Mouse (Mus musculus): ENCODE data around the gene Slc16a4. TPM values are rescaled to one million over a fixed set of nuclear protein-coding genes. Genes with fewer than 3 reads are reported as not detected.

The Slc16a4 gene
- polyA plus RNA-seq, 1 experiment = 0.20 TPM

GRCm38 (mm10) chr3:107266814-107267345, 24.1 kb upstream of the Slc16a4 start:
- no peaks in the 10 kb centered on the region for H3K27me3 ChIP-seq (ENCODE audit: control insufficient read depth, insufficient read depth, low read length)
- WGBS = 86% methylated on average over 2 of the region's 2 CpGs
- no peak for DNase-seq
- H3K36me3 ChIP-seq (ENCODE audit: control insufficient read depth, insufficient read depth, low read length) = no peaks in the 10 kb centered on the region
- no peak overlapping the region for H3K27ac ChIP-seq (ENCODE audit: control insufficient read depth, insufficient read depth, low read length)
- H3K4me1 ChIP-seq (replicated peaks; ENCODE audit: control insufficient read depth, insufficient read depth, low read length) = no peaks in the 10 kb centered on the region
- no peak for TF ChIP-seq POLR2A (IDR thresholded peaks at IDR 0.05; ENCODE audit: control insufficient read depth, extremely low read depth, insufficient read depth, low read length, poor library complexity)
- no peak for TF ChIP-seq CTCF (IDR thresholded peaks at IDR 0.05; ENCODE audit: borderline replicate concordance, control insufficient read depth, extremely low read depth, insufficient read depth, low read length, poor library complexity)
- H3K4me3 ChIP-seq (ENCODE audit: control insufficient read depth, insufficient read depth, low read length) = no peak overlapping the region

GRCm38 (mm10) chr3:107272433-107272832, 18.6 kb upstream of the Slc16a4 start:
- WGBS = 95% methylated on average over 3 of the region's 3 CpGs
- H3K27ac ChIP-seq (ENCODE audit: control insufficient read depth, insufficient read depth, low read length) = no peak overlapping the region
- H3K36me3 ChIP-seq (ENCODE audit: control insufficient read depth, insufficient read depth, low read length) = no peaks in the 10 kb centered on the region
- TF ChIP-seq POLR2A (IDR thresholded peaks at IDR 0.05; ENCODE audit: control insufficient read depth, extremely low read depth, insufficient read depth, low read length, poor library complexity) (no peak), CTCF (IDR thresholded peaks at IDR 0.05; ENCODE audit: borderline replicate concordance, control insufficient read depth, extremely low read depth, insufficient read depth, low read length, poor library complexity) (no peak)
- H3K4me1 ChIP-seq (replicated peaks; ENCODE audit: control insufficient read depth, insufficient read depth, low read length) = no peaks in the 10 kb centered on the region
- no peak overlapping the region for H3K4me3 ChIP-seq (ENCODE audit: control insufficient read depth, insufficient read depth, low read length)
- H3K27me3 ChIP-seq (ENCODE audit: control insufficient read depth, insufficient read depth, low read length) = no peaks in the 10 kb centered on the region
- no peak for DNase-seq

- TF ChIP-seq POLR2A (IDR thresholded peaks at IDR 0.05; ENCODE audit: control insufficient read depth, extremely low read depth, insufficient read depth, low read length, poor library complexity) (no peak), CTCF (IDR thresholded peaks at IDR 0.05; ENCODE audit: borderline replicate concordance, control insufficient read depth, extremely low read depth, insufficient read depth, low read length, poor library complexity) (peak; percentile 32; the same call in 1 of the 2 replicates)
- Histone ChIP-seq H3K27me3 (ENCODE audit: control insufficient read depth, insufficient read depth, low read length) (no peaks in the 10 kb centered on the region), H3K27ac (ENCODE audit: control insufficient read depth, insufficient read depth, low read length) (no peak overlapping the region), H3K4me3 (ENCODE audit: control insufficient read depth, insufficient read depth, low read length) (no peak overlapping the region), H3K4me1 (replicated peaks; ENCODE audit: control insufficient read depth, insufficient read depth, low read length) (peaks cover 2% of the 10 kb centered on the region; the same call in 1 of the 2 replicates), H3K36me3 (ENCODE audit: control insufficient read depth, insufficient read depth, low read length) (no peaks in the 10 kb centered on the region)
- WGBS = 12% methylated on average over 3 of the region's 3 CpGs
- peak; percentile 55 for DNase-seq
Measured at GRCm38 (mm10) chr3:107273820-107274219, 17.2 kb upstream of the Slc16a4 start.

GRCm38 (mm10) chr3:107275351-107275750, 15.7 kb upstream of the Slc16a4 start:
- TF ChIP-seq CTCF (IDR thresholded peaks at IDR 0.05; ENCODE audit: borderline replicate concordance, control insufficient read depth, extremely low read depth, insufficient read depth, low read length, poor library complexity) = no peak
- TF ChIP-seq POLR2A (IDR thresholded peaks at IDR 0.05; ENCODE audit: control insufficient read depth, extremely low read depth, insufficient read depth, low read length, poor library complexity) = no peak
- 84% methylated on average over 5 of the region's 5 CpGs for WGBS
- Histone ChIP-seq H3K27ac (ENCODE audit: control insufficient read depth, insufficient read depth, low read length) (no peak overlapping the region), H3K27me3 (ENCODE audit: control insufficient read depth, insufficient read depth, low read length) (no peaks in the 10 kb centered on the region), H3K4me3 (ENCODE audit: control insufficient read depth, insufficient read depth, low read length) (no peak overlapping the region), H3K36me3 (ENCODE audit: control insufficient read depth, insufficient read depth, low read length) (no peaks in the 10 kb centered on the region), H3K4me1 (replicated peaks; ENCODE audit: control insufficient read depth, insufficient read depth, low read length) (peaks cover 2% of the 10 kb centered on the region; the same call in 1 of the 2 replicates)
- no peak for DNase-seq

- no peak for DNase-seq
- no peak for TF ChIP-seq CTCF (IDR thresholded peaks at IDR 0.05; ENCODE audit: borderline replicate concordance, control insufficient read depth, extremely low read depth, insufficient read depth, low read length, poor library complexity)
- no peak for TF ChIP-seq POLR2A (IDR thresholded peaks at IDR 0.05; ENCODE audit: control insufficient read depth, extremely low read depth, insufficient read depth, low read length, poor library complexity)
- 81% methylated on average over 4 of the region's 4 CpGs for whole genome bisulfite sequencing
- no peaks in the 10 kb centered on the region for H3K36me3 ChIP-seq (ENCODE audit: control insufficient read depth, insufficient read depth, low read length)
- H3K4me1 ChIP-seq (replicated peaks; ENCODE audit: control insufficient read depth, insufficient read depth, low read length) = peaks cover 2% of the 10 kb centered on the region; the same call in 1 of the 2 replicates
- no peaks in the 10 kb centered on the region for H3K27me3 ChIP-seq (ENCODE audit: control insufficient read depth, insufficient read depth, low read length)
- H3K4me3 ChIP-seq (ENCODE audit: control insufficient read depth, insufficient read depth, low read length) = no peak overlapping the region
- no peak overlapping the region for H3K27ac ChIP-seq (ENCODE audit: control insufficient read depth, insufficient read depth, low read length)
Measured at GRCm38 (mm10) chr3:107275996-107276395, 15.0 kb upstream of the Slc16a4 start.

GRCm38 (mm10) chr3:107276626-107277025, 14.4 kb upstream of the Slc16a4 start:
- TF ChIP-seq CTCF (IDR thresholded peaks at IDR 0.05; ENCODE audit: borderline replicate concordance, control insufficient read depth, extremely low read depth, insufficient read depth, low read length, poor library complexity) = no peak
- no peak for TF ChIP-seq POLR2A (IDR thresholded peaks at IDR 0.05; ENCODE audit: control insufficient read depth, extremely low read depth, insufficient read depth, low read length, poor library complexity)
- Histone ChIP-seq H3K36me3 (ENCODE audit: control insufficient read depth, insufficient read depth, low read length) (peaks cover 4% of the 10 kb centered on the region; the same call in 1 of the 2 replicates), H3K4me3 (ENCODE audit: control insufficient read depth, insufficient read depth, low read length) (no peak overlapping the region), H3K27ac (ENCODE audit: control insufficient read depth, insufficient read depth, low read length) (no peak overlapping the region), H3K27me3 (ENCODE audit: control insufficient read depth, insufficient read depth, low read length) (no peaks in the 10 kb centered on the region), H3K4me1 (replicated peaks; ENCODE audit: control insufficient read depth, insufficient read depth, low read length) (peaks cover 2% of the 10 kb centered on the region; the same call in 1 of the 2 replicates)
- 95% methylated on average over 3 of the region's 3 CpGs for WGBS
- no peak for DNase-seq
